Mouse (Mus musculus): ENCODE results near the gene Hpse2. TPM values are rescaled to one million over a fixed set of nuclear protein-coding genes. Genes with fewer than 3 reads are reported as not detected.
"Not testable (repeated sequence)": the region's sequence is repeated elsewhere in the genome, so short reads cannot be mapped to it uniquely, and the experiment has no call there.

Gene Hpse2
- polyA plus RNA-seq, 1 experiment: not detected

GRCm38 (mm10) chr19:43358830-43359229 lies 29.3 kb downstream of the Hpse2 start:
- no peak overlapping the region for H3K4me3 ChIP-seq (ENCODE audit: extremely low read depth, insufficient read depth, insufficient read length)
- no peaks in the 10 kb centered on the region for H3K36me3 ChIP-seq (ENCODE audit: control insufficient read depth, insufficient read depth, low read length)
- H3K4me1 ChIP-seq (ENCODE audit: control insufficient read depth, insufficient read depth, insufficient read length): no peaks in the 10 kb centered on the region
- TF ChIP-seq POLR2A (IDR thresholded peaks at IDR 0.05; ENCODE audit: low read depth, low read length) (no peak), CTCF (IDR thresholded peaks at IDR 0.05; ENCODE audit: extremely low read depth, insufficient read depth, insufficient read length, insufficient replicate concordance) (no peak)
- H3K27ac ChIP-seq (ENCODE audit: insufficient read depth, low read length): no peak overlapping the region
- no peak for DNase-seq (ENCODE audit: low read depth in 1 of 2, low spot score in 2 of 2)
- WGBS: 64% methylated on average over 3 of the region's 3 CpGs
- no peaks in the 10 kb centered on the region for H3K27me3 ChIP-seq (ENCODE audit: control insufficient read depth, insufficient read depth, low read length)

GRCm38 (mm10) chr19:43311125-43311524 lies 77.0 kb downstream of the Hpse2 start:
- no peaks in the 10 kb centered on the region for H3K4me1 ChIP-seq (ENCODE audit: control insufficient read depth, insufficient read depth, insufficient read length)
- no peaks in the 10 kb centered on the region for H3K27me3 ChIP-seq (ENCODE audit: control insufficient read depth, insufficient read depth, low read length)
- no peak overlapping the region for H3K4me3 ChIP-seq (ENCODE audit: extremely low read depth, insufficient read depth, insufficient read length)
- H3K36me3 ChIP-seq (ENCODE audit: control insufficient read depth, insufficient read depth, low read length): no peaks in the 10 kb centered on the region
- no peak for DNase-seq (ENCODE audit: low read depth in 1 of 2, low spot score in 2 of 2)
- no peak overlapping the region for H3K27ac ChIP-seq (ENCODE audit: insufficient read depth, low read length)
- TF ChIP-seq CTCF (IDR thresholded peaks at IDR 0.05; ENCODE audit: extremely low read depth, insufficient read depth, insufficient read length, insufficient replicate concordance) (no peak), POLR2A (IDR thresholded peaks at IDR 0.05; ENCODE audit: low read depth, low read length) (no peak)

- H3K36me3 ChIP-seq (ENCODE audit: control insufficient read depth, insufficient read depth, low read length): no peaks in the 10 kb centered on the region
- no peak for DNase-seq (ENCODE audit: low read depth in 1 of 2, low spot score in 2 of 2)
- H3K4me1 ChIP-seq (ENCODE audit: control insufficient read depth, insufficient read depth, insufficient read length): no peaks in the 10 kb centered on the region
- no peak overlapping the region for H3K27ac ChIP-seq (ENCODE audit: insufficient read depth, low read length)
- no peak for TF ChIP-seq CTCF (IDR thresholded peaks at IDR 0.05; ENCODE audit: extremely low read depth, insufficient read depth, insufficient read length, insufficient replicate concordance)
- no peak for TF ChIP-seq POLR2A (IDR thresholded peaks at IDR 0.05; ENCODE audit: low read depth, low read length)
- no peak overlapping the region for H3K4me3 ChIP-seq (ENCODE audit: extremely low read depth, insufficient read depth, insufficient read length)
- H3K27me3 ChIP-seq (ENCODE audit: control insufficient read depth, insufficient read depth, low read length): no peaks in the 10 kb centered on the region
Observed at GRCm38 (mm10) chr19:43306756-43307155, 81.4 kb downstream of the Hpse2 start.

- not testable (repeated sequence) for H3K27ac ChIP-seq (ENCODE audit: insufficient read depth, low read length); H3K4me3 ChIP-seq (ENCODE audit: extremely low read depth, insufficient read depth, insufficient read length); H3K36me3 ChIP-seq (ENCODE audit: control insufficient read depth, insufficient read depth, low read length); H3K4me1 ChIP-seq (ENCODE audit: control insufficient read depth, insufficient read depth, insufficient read length); DNase-seq (ENCODE audit: low read depth in 1 of 2, low spot score in 2 of 2); H3K27me3 ChIP-seq (ENCODE audit: control insufficient read depth, insufficient read depth, low read length)
- whole genome bisulfite sequencing: 91% methylated on average over 1 of the region's 1 CpGs
Observed at GRCm38 (mm10) chr19:43281336-43281735, 106.8 kb downstream of the Hpse2 start.

GRCm38 (mm10) chr19:43243993-43244392 lies 144.2 kb downstream of the Hpse2 start:
- Histone ChIP-seq H3K27me3 (ENCODE audit: control insufficient read depth, insufficient read depth, low read length) (no peaks in the 10 kb centered on the region), H3K27ac (ENCODE audit: insufficient read depth, low read length) (no peak overlapping the region), H3K36me3 (ENCODE audit: control insufficient read depth, insufficient read depth, low read length) (no peaks in the 10 kb centered on the region), H3K4me3 (ENCODE audit: extremely low read depth, insufficient read depth, insufficient read length) (no peak overlapping the region), H3K4me1 (ENCODE audit: control insufficient read depth, insufficient read depth, insufficient read length) (no peaks in the 10 kb centered on the region)
- TF ChIP-seq CTCF (IDR thresholded peaks at IDR 0.05; ENCODE audit: extremely low read depth, insufficient read depth, insufficient read length, insufficient replicate concordance) (no peak), POLR2A (IDR thresholded peaks at IDR 0.05; ENCODE audit: low read depth, low read length) (no peak)
- 37% methylated on average over 4 of the region's 4 CpGs for WGBS
- DNase-seq (ENCODE audit: low read depth in 1 of 2, low spot score in 2 of 2): no peak

GRCm38 (mm10) chr19:43231711-43232110 lies 156.4 kb downstream of the Hpse2 start:
- H3K4me1 ChIP-seq (ENCODE audit: control insufficient read depth, insufficient read depth, insufficient read length): no peaks in the 10 kb centered on the region
- DNase-seq (ENCODE audit: low read depth in 1 of 2, low spot score in 2 of 2): no peak
- 84% methylated on average over 3 of the region's 3 CpGs for WGBS
- no peaks in the 10 kb centered on the region for H3K27me3 ChIP-seq (ENCODE audit: control insufficient read depth, insufficient read depth, low read length)
- no peaks in the 10 kb centered on the region for H3K36me3 ChIP-seq (ENCODE audit: control insufficient read depth, insufficient read depth, low read length)
- H3K27ac ChIP-seq (ENCODE audit: insufficient read depth, low read length): no peak overlapping the region
- H3K4me3 ChIP-seq (ENCODE audit: extremely low read depth, insufficient read depth, insufficient read length): no peak overlapping the region
- TF ChIP-seq CTCF (IDR thresholded peaks at IDR 0.05; ENCODE audit: extremely low read depth, insufficient read depth, insufficient read length, insufficient replicate concordance): no peak
- TF ChIP-seq POLR2A (IDR thresholded peaks at IDR 0.05; ENCODE audit: low read depth, low read length): no peak

- no peak overlapping the region for H3K4me3 ChIP-seq (ENCODE audit: extremely low read depth, insufficient read depth, insufficient read length)
Observed at GRCm38 (mm10) chr19:43193562-43193961, 194.6 kb downstream of the Hpse2 start.

More at GRCm38 (mm10) chr19:43193562-43193961, 194.6 kb downstream of the Hpse2 start:
- Histone ChIP-seq H3K4me1 (ENCODE audit: control insufficient read depth, insufficient read depth, insufficient read length) (no peaks in the 10 kb centered on the region), H3K27me3 (ENCODE audit: control insufficient read depth, insufficient read depth, low read length) (no peaks in the 10 kb centered on the region), H3K27ac (ENCODE audit: insufficient read depth, low read length) (no peak overlapping the region), H3K36me3 (ENCODE audit: control insufficient read depth, insufficient read depth, low read length) (no peaks in the 10 kb centered on the region)
- TF ChIP-seq CTCF (IDR thresholded peaks at IDR 0.05; ENCODE audit: extremely low read depth, insufficient read depth, insufficient read length, insufficient replicate concordance): no peak
- TF ChIP-seq POLR2A (IDR thresholded peaks at IDR 0.05; ENCODE audit: low read depth, low read length): no peak
- no peak for DNase-seq (ENCODE audit: low read depth in 1 of 2, low spot score in 2 of 2)
- WGBS: 20% methylated on average over 3 of the region's 3 CpGs
